Mouse (Mus musculus) midbrain, embryonic 14.5 days (tissue): ENCODE results near the gene Szrd1. TPM values are rescaled to one million over a fixed set of nuclear protein-coding genes. Genes with fewer than 3 reads are reported as not detected.

ENCODE experiments used
- ATAC-seq: fragments of 200-750 bp; cut with Nextera tagmentation; 2 replicates; pipeline ENCODE4 v1.8.0; 2017; ENCODE audit warnings: moderate number of reproducible peaks, moderate library complexity; ENCODE audit not compliant: low FRiP score, low TSS enrichment
- DNase-seq: peaks from one replicate; pipeline ENCODE4 v3.0.0-alpha.2; 2015
- H3K27ac ChIP-seq: fragments of 300-500 bp; sonication (generic); replicated peaks from 2 replicates; pipeline ENCODE4 v1.5.1; 2014; ENCODE audit warnings: mild to moderate bottlenecking, low read depth, low read length, moderate library complexity
- H3K27me3 ChIP-seq: fragments of 300-500 bp; sonication (generic); 2 replicates; pipeline ENCODE4 v1.6.1; 2014; ENCODE audit warnings: low read length, control low read depth, mixed read lengths; ENCODE audit not compliant: control insufficient read depth, insufficient read depth
- H3K36me3 ChIP-seq: fragments of 300-500 bp; sonication (generic); 2 replicates; pipeline ENCODE4 v1.6.1; 2014; ENCODE audit warnings: low read length, control low read depth; ENCODE audit not compliant: control insufficient read depth, insufficient read depth
- H3K4me1 ChIP-seq: fragments of 300-500 bp; sonication (generic); 2 replicates; pipeline ENCODE4 v1.6.1; 2014; ENCODE audit warnings: mild to moderate bottlenecking, antibody characterized with exemption, low read length, control low read depth; ENCODE audit not compliant: control insufficient read depth, insufficient read depth
- H3K4me2 ChIP-seq: fragments of 300-500 bp; sonication (generic); 2 replicates; pipeline ENCODE4 v1.6.1; 2014; ENCODE audit warnings: mild to moderate bottlenecking, low read length, moderate library complexity
- H3K4me3 ChIP-seq: fragments of 300-500 bp; sonication (generic); replicated peaks from 2 replicates; pipeline ENCODE4 v1.5.1; 2014; ENCODE audit warnings: low read depth, low read length
- H3K9ac ChIP-seq: fragments of 300-500 bp; sonication (generic); replicated peaks from 2 replicates; pipeline ENCODE4 v1.6.1; 2014; ENCODE audit warnings: mild to moderate bottlenecking, low read length, moderate library complexity
- H3K9me3 ChIP-seq: fragments of 300-500 bp; sonication (generic); 2 replicates; pipeline ENCODE4 v1.6.1; 2016; ENCODE audit warnings: low read length, control low read depth, mixed read lengths; ENCODE audit not compliant: control insufficient read depth
- WGBS: fragments of 180-500 bp; shearing (Covaris S2); extraction: QIAGEN DNeasy Blood & Tissue Kit; methylation state at CpG from one replicate; pipeline ENCODE4 v1.1.7; 2014; 5-methylcytosine and 5-hydroxymethylcytosine counted together
- polyA plus RNA-seq: library from polyadenylated mRNA; unstranded; fragments of >200 nt; fragmentation: Nextera tagmentation; extraction: Ambion mirVana; gene quantifications from 2 replicates; pipeline ENCODE4 v1.2.1, GENCODE M21; 2014

Szrd1 gene
- 17.1 and 38.5 TPM in 2 replicates for polyA plus RNA-seq

DNA sequence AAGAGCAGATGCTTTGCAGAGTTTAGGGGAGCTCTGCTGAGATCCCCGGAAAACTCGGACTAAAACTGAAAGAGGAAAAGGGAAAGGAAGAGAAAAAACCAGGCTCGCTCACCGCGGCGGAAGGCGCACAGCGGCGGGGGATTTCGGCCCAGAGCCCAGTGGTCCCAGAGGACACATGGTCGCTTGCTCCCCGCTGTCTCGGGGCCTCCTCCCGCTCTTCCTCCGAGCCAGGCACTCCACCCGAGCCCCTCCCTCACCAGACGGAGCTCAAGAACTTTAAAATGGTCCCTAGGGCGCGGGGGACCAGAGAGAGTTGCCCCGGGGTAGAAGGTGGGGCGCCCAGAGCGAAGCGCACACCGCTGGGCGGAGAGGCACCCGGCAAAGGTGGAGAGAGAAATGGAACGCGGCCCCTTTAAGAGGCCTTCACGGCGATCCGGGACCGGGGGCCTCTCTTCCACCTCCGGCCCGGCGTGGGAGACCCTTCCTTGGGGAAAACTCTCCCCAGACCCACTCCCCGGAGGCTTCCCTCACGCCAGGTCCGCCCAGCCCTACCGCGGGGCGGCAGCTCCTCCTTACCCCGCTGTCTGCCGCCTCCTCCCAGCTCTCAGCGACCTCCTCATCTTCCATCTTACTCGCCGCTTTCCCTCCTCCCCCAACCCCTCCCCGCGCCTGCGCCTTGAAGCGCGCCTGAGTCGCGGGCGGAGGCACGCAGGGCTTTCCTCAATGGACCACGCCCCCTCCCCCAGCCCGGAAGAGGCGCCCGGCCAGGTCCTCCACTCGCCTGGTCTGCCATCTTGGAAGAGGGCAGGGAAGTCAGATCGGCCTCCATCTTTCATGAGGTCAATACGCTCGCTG is at the start of gene Szrd1:
Gene Szrd1 (minus strand): TSS at position 660 of the 855 bp plus-strand sequence.
- Histone ChIP-seq H3K4me1 (peaks cover 29% of the 10 kb centered on the region), H3K4me2 (peak within 1 kb of the TSS; percentile 87), H3K9me3 (no peaks in the 10 kb centered on the region), H3K27ac (peak within 1 kb of the TSS; percentile 95), H3K36me3 (no peaks in the 10 kb centered on the region), H3K27me3 (no peaks in the 10 kb centered on the region), H3K4me3 (peak within 1 kb of the TSS; percentile 71), H3K9ac (peak within 1 kb of the TSS; percentile 77)
- ATAC-seq, result peak; percentile 96
- 1% methylated on average over 62 of the region's 63 CpGs for WGBS
- DNase-seq, result peak; percentile 100

DNA sequence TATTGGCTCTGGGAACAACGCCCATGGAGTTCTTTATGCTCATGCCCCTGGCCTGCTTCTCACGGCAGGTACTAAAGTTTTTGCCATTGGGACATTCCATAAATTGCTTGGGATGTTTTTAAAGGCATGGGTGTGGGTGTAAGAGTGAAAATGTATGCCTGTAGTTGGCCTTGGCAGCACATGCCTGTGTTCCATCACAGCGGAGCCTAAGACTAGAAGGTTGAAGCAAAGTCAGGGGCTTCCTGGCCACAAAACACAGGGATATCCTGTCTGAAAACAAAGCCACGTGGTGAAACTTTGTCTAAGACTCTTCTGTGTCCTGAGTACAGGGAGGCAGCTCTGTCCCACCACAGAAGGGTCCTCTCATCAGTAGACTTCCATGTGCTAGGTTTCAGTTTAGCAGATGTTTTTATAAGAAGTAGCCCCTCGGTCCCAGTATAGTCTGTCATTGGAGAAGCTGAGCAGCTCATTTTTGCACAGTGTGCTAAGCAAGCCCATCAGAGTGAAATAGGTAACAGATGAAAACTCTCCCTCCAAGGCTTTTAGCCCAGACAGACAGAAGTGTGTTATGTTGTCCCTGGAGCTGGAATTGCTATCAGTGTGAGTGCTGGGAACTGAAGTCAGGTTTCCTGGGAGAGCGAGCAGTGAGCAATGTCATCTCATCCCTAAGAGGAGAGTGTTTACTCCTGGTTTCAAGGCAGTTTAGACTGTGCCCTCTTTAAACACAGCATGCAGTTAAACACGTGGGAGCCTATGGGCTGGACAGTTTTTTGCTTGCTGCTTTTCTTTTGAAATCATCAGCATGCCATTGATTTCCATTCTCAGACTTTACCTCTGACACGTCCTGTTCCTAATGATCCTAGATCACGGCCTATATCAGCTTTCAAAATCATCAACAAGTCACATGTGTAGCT is 47.6 kb upstream of the Szrd1 start:
- WGBS, result 83% methylated on average over 9 of the region's 9 CpGs
- H3K4me3 ChIP-seq, result no peak overlapping the region
- H3K9ac ChIP-seq, result no peak overlapping the region
- no peaks in the 10 kb centered on the region for H3K4me1 ChIP-seq
- ATAC-seq (no peak), DNase-seq (no peak)
- no peak overlapping the region for H3K4me2 ChIP-seq
- peaks cover 23% of the 10 kb centered on the region for H3K36me3 ChIP-seq
- no peaks in the 10 kb centered on the region for H3K27me3 ChIP-seq
- no peaks in the 10 kb centered on the region for H3K9me3 ChIP-seq
- no peak overlapping the region for H3K27ac ChIP-seq

DNA sequence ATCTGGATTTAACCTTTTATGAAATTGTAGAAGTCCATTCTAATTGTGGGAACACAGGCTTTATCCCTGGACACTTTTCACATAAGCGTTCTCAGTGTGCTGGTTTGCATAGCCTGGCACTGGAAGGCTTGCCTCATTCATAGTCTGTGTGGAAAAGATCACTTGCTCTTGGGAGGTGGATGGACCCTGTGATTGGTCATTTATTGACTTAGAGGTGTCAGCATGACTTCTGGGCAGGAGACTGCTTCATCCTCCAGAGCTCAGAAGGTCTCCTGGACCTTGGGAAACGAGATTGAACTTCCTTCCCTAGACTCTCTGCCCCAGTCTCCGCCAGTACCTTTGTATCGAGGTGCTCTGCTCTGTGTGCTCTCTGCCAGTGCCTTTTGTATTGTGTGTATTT is 44.9 kb upstream of the Szrd1 start:
- WGBS, result 96% methylated on average over 4 of the region's 4 CpGs
- H3K27ac ChIP-seq, result no peak overlapping the region
- peaks cover 24% of the 10 kb centered on the region for H3K36me3 ChIP-seq
- ATAC-seq, result no peak
- DNase-seq, result no peak
- H3K4me2 ChIP-seq, result no peak overlapping the region
- H3K4me3 ChIP-seq, result no peak overlapping the region
- H3K4me1 ChIP-seq, result no peaks in the 10 kb centered on the region
- H3K27me3 ChIP-seq, result no peaks in the 10 kb centered on the region
- no peak overlapping the region for H3K9ac ChIP-seq
- H3K9me3 ChIP-seq, result no peaks in the 10 kb centered on the region

DNA sequence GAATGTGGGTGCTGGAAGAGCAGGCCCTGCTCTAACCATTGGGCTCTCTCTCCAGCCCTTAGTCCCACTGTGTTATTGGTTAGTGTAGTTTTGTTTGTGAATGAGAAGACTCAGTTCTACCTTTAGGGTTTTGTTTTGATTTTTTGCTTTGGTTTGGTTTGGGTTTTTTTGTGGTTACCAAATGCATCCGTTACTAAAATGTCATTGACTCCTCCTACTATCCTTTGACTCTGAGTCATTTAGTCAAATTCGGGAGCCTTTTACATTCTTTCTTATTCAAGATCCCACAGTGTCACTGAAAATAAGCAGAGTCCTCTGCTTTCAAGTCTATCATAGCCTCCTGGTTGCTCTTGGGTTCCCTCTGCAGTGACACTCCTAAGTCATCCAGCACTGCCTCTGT is 44.4 kb upstream of the Szrd1 start:
- no peak overlapping the region for H3K27ac ChIP-seq
- no peaks in the 10 kb centered on the region for H3K27me3 ChIP-seq
- H3K36me3 ChIP-seq, result peaks cover 24% of the 10 kb centered on the region
- 96% methylated on average over 2 of the region's 2 CpGs for WGBS
- DNase-seq, result no peak
- no peaks in the 10 kb centered on the region for H3K9me3 ChIP-seq
- H3K4me1 ChIP-seq, result peaks cover 4% of the 10 kb centered on the region; the same call in 1 of the 2 replicates
- no peak overlapping the region for H3K4me2 ChIP-seq
- ATAC-seq, result no peak
- no peak overlapping the region for H3K9ac ChIP-seq
- H3K4me3 ChIP-seq, result no peak overlapping the region

DNA sequence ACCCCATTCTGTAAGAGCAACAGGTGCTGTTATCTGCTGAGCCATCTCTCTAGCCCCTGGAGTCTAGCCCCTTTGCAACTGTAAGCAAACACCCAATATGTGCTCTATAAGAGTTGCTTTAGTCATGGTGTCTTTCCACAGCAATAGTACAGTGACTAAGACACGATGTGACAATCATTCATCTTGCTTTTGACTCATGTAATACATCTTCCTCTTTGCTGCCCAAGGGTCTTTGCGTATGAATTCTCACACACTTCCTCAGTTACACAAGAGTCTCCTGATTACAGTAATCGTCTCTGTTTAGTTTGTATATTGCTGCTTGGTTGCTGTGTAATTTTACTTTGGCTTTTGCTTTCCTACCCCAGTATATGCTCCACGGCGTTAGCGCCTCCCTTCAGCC is 42.4 kb upstream of the Szrd1 start:
- WGBS, result 96% methylated on average over 6 of the region's 6 CpGs
- Histone ChIP-seq H3K4me2 (no peak overlapping the region), H3K27me3 (no peaks in the 10 kb centered on the region), H3K36me3 (peaks cover 28% of the 10 kb centered on the region), H3K4me3 (no peak overlapping the region), H3K4me1 (peaks cover 9% of the 10 kb centered on the region; the same call in 1 of the 2 replicates), H3K9ac (no peak overlapping the region), H3K27ac (no peak overlapping the region), H3K9me3 (no peaks in the 10 kb centered on the region)
- DNase-seq (no peak), ATAC-seq (no peak)

DNA sequence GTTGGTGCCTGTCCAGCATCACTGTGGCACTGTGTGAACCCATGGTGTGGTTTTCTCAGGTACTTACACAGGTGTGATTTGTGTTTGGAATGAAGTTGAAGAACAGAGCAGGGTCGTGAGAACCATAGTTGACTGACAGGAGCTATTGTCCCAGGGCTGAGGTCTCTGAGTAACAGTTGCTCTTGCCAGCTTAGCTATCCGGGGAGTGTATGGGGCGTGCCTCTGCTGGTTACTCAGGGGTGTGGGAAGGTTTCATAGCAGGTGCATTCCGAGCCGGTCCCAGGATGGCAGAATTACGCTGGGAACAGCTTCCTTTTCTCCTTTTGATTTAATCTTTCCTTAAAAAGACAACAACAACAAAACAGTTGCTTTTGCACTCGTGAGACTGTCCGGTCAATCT is 41.3 kb upstream of the Szrd1 start:
- H3K9ac ChIP-seq, result no peak overlapping the region
- 75% methylated on average over 8 of the region's 8 CpGs for WGBS
- no peak overlapping the region for H3K4me2 ChIP-seq
- no peak overlapping the region for H3K4me3 ChIP-seq
- H3K4me1 ChIP-seq, result peaks cover 9% of the 10 kb centered on the region; the same call in 1 of the 2 replicates
- no peaks in the 10 kb centered on the region for H3K9me3 ChIP-seq
- H3K27me3 ChIP-seq, result no peaks in the 10 kb centered on the region
- H3K27ac ChIP-seq, result no peak overlapping the region
- no peak for DNase-seq
- H3K36me3 ChIP-seq, result peaks cover 35% of the 10 kb centered on the region
- ATAC-seq, result no peak

DNA sequence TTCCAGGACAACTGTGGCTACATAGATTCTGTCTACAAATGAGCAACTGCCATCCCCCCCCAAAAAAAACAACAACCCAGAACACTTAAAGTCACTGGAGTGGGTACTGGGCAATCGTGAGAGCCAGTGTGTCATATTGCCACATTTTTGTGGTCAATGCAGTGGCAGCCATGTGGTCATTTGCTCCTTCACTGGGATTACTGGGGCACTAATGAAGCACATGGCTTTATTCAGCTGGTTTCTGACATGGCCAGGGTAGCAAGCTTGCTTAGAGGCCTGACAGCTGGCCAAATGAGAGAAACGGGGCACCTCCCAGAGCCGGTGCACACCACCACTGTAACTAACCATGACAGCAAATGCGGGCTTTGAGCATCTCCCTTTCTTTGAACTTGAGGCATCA is 38.9 kb upstream of the Szrd1 start:
- ATAC-seq (no peak), DNase-seq (no peak)
- Histone ChIP-seq H3K27me3 (no peaks in the 10 kb centered on the region), H3K27ac (peak overlapping the region; percentile 49; the same call in 1 of the 2 replicates), H3K9ac (no peak overlapping the region), H3K36me3 (peaks cover 36% of the 10 kb centered on the region), H3K4me2 (no peak overlapping the region), H3K4me1 (peaks cover 9% of the 10 kb centered on the region; the same call in 1 of the 2 replicates), H3K4me3 (no peak overlapping the region), H3K9me3 (no peaks in the 10 kb centered on the region)
- WGBS, result 57% methylated on average over 4 of the region's 4 CpGs

DNA sequence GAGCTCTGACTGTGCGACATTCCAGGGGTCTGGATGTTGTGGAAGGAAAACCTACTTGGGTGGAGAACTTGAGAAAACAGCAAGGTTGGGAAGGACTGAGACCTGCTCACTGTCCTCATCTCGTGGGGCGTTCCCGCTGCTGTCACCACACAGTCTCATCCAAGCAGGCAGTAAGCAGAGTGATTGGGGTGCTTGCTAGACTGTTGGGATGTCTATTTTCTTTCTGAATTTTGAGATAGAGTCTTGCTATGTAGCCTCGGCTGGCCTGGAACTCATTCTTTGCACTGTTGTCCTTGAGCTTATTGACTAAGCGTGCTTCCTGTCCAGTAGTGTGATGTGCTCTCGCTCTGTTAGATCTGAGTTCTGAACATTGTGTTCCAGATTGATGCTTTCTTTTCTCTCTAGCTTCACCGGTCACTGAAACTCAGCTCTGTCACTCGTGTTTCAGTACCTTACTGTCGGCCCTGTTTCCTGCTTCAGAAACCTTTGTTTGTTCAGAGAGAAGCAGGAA is 36.8 kb upstream of the Szrd1 start:
- Histone ChIP-seq H3K9ac (no peak overlapping the region), H3K27me3 (no peaks in the 10 kb centered on the region), H3K4me3 (no peak overlapping the region), H3K4me2 (no peak overlapping the region), H3K4me1 (peaks cover 9% of the 10 kb centered on the region; the same call in 1 of the 2 replicates), H3K9me3 (no peaks in the 10 kb centered on the region), H3K27ac (no peak overlapping the region), H3K36me3 (peaks cover 39% of the 10 kb centered on the region)
- WGBS, result 92% methylated on average over 10 of the region's 10 CpGs
- DNase-seq (no peak), ATAC-seq (no peak)
